Mouse (Mus musculus): ENCODE results near the gene Gm20683.

GRCm38 (mm10) chr17:25887467-25887866 is 45.9 kb upstream of the Gm20683 start:
- TF ChIP-seq EP300 (IDR thresholded peaks at IDR 0.05; ENCODE audit: low read depth) = no peak
- no peak for TF ChIP-seq CTCF (IDR thresholded peaks at IDR 0.05; ENCODE audit: low read depth)

Data from heart, postnatal 0 days (tissue).